Mouse (Mus musculus) neural tube, embryonic 13.5 days (tissue): ENCODE measurements around the gene Ifi209. TPM values are rescaled to one million over a fixed set of nuclear protein-coding genes. Genes with fewer than 3 reads are reported as not detected.
"Not testable (repeated sequence)": the region's sequence is repeated elsewhere in the genome, so short reads cannot be mapped to it uniquely, and the experiment has no call there.

Experiments used
- ATAC-seq: fragments of 200-750 bp; cut with Nextera tagmentation; 2 replicates; pipeline ENCODE4 v1.8.0; 2017; ENCODE audit warnings: low read depth, mild to moderate bottlenecking, moderate TSS enrichment, moderate library complexity
- H3K27ac ChIP-seq: fragments of 300-500 bp; sonication (generic); replicated peaks from 2 replicates; pipeline ENCODE4 v1.5.1; 2015; ENCODE audit warnings: moderate library complexity, mild to moderate bottlenecking, inconsistent platforms
- H3K27me3 ChIP-seq: fragments of 300-500 bp; sonication (generic); 2 replicates; pipeline ENCODE4 v1.6.1; 2015; ENCODE audit warnings: mild to moderate bottlenecking, inconsistent platforms
- H3K36me3 ChIP-seq: fragments of 300-500 bp; sonication (generic); 2 replicates; pipeline ENCODE4 v1.6.1; 2015; ENCODE audit warnings: mild to moderate bottlenecking, inconsistent platforms
- H3K4me1 ChIP-seq: fragments of 300-500 bp; sonication (generic); replicated peaks from 2 replicates; pipeline ENCODE4 v1.6.1; 2015; ENCODE audit warnings: inconsistent platforms
- H3K4me2 ChIP-seq: fragments of 300-500 bp; sonication (generic); 2 replicates; pipeline ENCODE4 v1.6.1; 2015; ENCODE audit warnings: inconsistent platforms, mild to moderate bottlenecking, moderate library complexity
- H3K4me3 ChIP-seq: fragments of 300-500 bp; sonication (generic); 2 replicates; pipeline ENCODE4 v1.5.1; 2015; ENCODE audit warnings: mild to moderate bottlenecking, inconsistent platforms
- H3K9ac ChIP-seq: fragments of 300-500 bp; sonication (generic); 2 replicates; pipeline ENCODE4 v1.6.1; 2015; ENCODE audit warnings: moderate library complexity, mild to moderate bottlenecking, inconsistent platforms
- H3K9me3 ChIP-seq: fragments of 300-500 bp; sonication (generic); 2 replicates; pipeline ENCODE4 v1.6.1; 2016; ENCODE audit warnings: inconsistent platforms
- WGBS: fragments of 180-500 bp; shearing (Covaris S2); methylation state at CpG from one replicate; pipeline ENCODE4 v1.1.7; 2015; 5-methylcytosine and 5-hydroxymethylcytosine counted together
- polyA plus RNA-seq: library from polyadenylated mRNA; unstranded; fragments of >200 nt; fragmentation: Nextera tagmentation; extraction: Ambion mirVana; gene quantifications from 2 replicates; pipeline ENCODE4 v1.2.1, GENCODE M21; 2015

Gene Ifi209
- polyA plus RNA-seq = 0.11 TPM in 1 of 2 replicates, not detected in the other

GRCm38 (mm10) chr1:173630622-173631021 lies at the start of gene Ifi209:
Gene Ifi209 (plus strand): TSS chr1:173630917.
- WGBS = 86% methylated on average over 2 of the region's 2 CpGs
- H3K4me3 ChIP-seq, H3K27me3 ChIP-seq, H3K4me2 ChIP-seq, H3K9me3 ChIP-seq, H3K4me1 ChIP-seq, H3K36me3 ChIP-seq, H3K9ac ChIP-seq, H3K27ac ChIP-seq, ATAC-seq: not testable (repeated sequence)

GRCm38 (mm10) chr1:173589698-173590097 lies 41.0 kb upstream of the Ifi209 start:
- not testable (repeated sequence) for H3K36me3 ChIP-seq, H3K9ac ChIP-seq
- 90% methylated on average over 2 of the region's 2 CpGs for WGBS

GRCm38 (mm10) chr1:173598838-173599494 lies 31.8 kb upstream of the Ifi209 start, which contains the start of gene Ifi213:
Gene Ifi213 (minus strand): TSS chr1:173599274.
- H3K36me3 ChIP-seq, H3K9ac ChIP-seq, H3K4me1 ChIP-seq, H3K4me3 ChIP-seq, H3K9me3 ChIP-seq, H3K27me3 ChIP-seq, H3K4me2 ChIP-seq, H3K27ac ChIP-seq, ATAC-seq: not testable (repeated sequence)
- WGBS = 75% methylated on average over 3 of the region's 3 CpGs

More at GRCm38 (mm10) chr1:173589698-173590097, 41.0 kb upstream of the Ifi209 start:
- H3K4me3 ChIP-seq, H3K27me3 ChIP-seq, ATAC-seq, H3K27ac ChIP-seq, H3K4me1 ChIP-seq, H3K9me3 ChIP-seq, H3K4me2 ChIP-seq: not testable (repeated sequence)

- not testable (repeated sequence) for H3K27ac ChIP-seq, H3K36me3 ChIP-seq, ATAC-seq, H3K4me2 ChIP-seq, H3K27me3 ChIP-seq, H3K9ac ChIP-seq, H3K4me3 ChIP-seq, H3K9me3 ChIP-seq, H3K4me1 ChIP-seq
- 79% methylated on average over 3 of the region's 3 CpGs for WGBS
Measured at GRCm38 (mm10) chr1:173610291-173610690, 20.4 kb upstream of the Ifi209 start.

GRCm38 (mm10) chr1:173622216-173622615 lies 8.5 kb upstream of the Ifi209 start:
- not testable (repeated sequence) for H3K9ac ChIP-seq, H3K36me3 ChIP-seq, H3K4me3 ChIP-seq, H3K4me1 ChIP-seq, ATAC-seq, H3K4me2 ChIP-seq, H3K27ac ChIP-seq, H3K27me3 ChIP-seq, H3K9me3 ChIP-seq
- 71% methylated on average over 2 of the region's 2 CpGs for WGBS

- H3K4me2 ChIP-seq = no peak overlapping the region
- ATAC-seq = no peak
- H3K9ac ChIP-seq = no peak overlapping the region
- H3K27ac ChIP-seq = no peak overlapping the region
- H3K36me3 ChIP-seq = no peaks in the 10 kb centered on the region
- H3K4me1 ChIP-seq = no peaks in the 10 kb centered on the region
- H3K27me3 ChIP-seq = no peaks in the 10 kb centered on the region
- H3K4me3 ChIP-seq = no peak overlapping the region
- 93% methylated on average over 2 of the region's 2 CpGs for WGBS
- no peaks in the 10 kb centered on the region for H3K9me3 ChIP-seq
Measured at GRCm38 (mm10) chr1:173624052-173624451, 6.7 kb upstream of the Ifi209 start.

- Histone ChIP-seq H3K4me3 (no peak overlapping the region), H3K27ac (no peak overlapping the region), H3K36me3 (no peaks in the 10 kb centered on the region), H3K9me3 (no peaks in the 10 kb centered on the region), H3K27me3 (no peaks in the 10 kb centered on the region), H3K4me2 (no peak overlapping the region), H3K9ac (no peak overlapping the region), H3K4me1 (no peaks in the 10 kb centered on the region)
- 78% methylated on average over 2 of the region's 2 CpGs for WGBS
- ATAC-seq = no peak
Measured at GRCm38 (mm10) chr1:173626686-173627085, 4.0 kb upstream of the Ifi209 start.

GRCm38 (mm10) chr1:173633969-173634645 lies 3.4 kb downstream of the Ifi209 start:
- no peak for ATAC-seq
- Histone ChIP-seq H3K27ac (no peak overlapping the region), H3K27me3 (no peaks in the 10 kb centered on the region), H3K4me2 (no peak overlapping the region), H3K9me3 (no peaks in the 10 kb centered on the region), H3K36me3 (no peaks in the 10 kb centered on the region), H3K4me1 (no peaks in the 10 kb centered on the region), H3K9ac (no peak overlapping the region), H3K4me3 (no peak overlapping the region)
- WGBS = 90% methylated on average over 5 of the region's 5 CpGs

GRCm38 (mm10) chr1:173645393-173645792 lies 14.7 kb downstream of the Ifi209 start:
- no peaks in the 10 kb centered on the region for H3K9me3 ChIP-seq
- no peaks in the 10 kb centered on the region for H3K27me3 ChIP-seq
- H3K4me2 ChIP-seq = no peak overlapping the region
- WGBS = 83% methylated on average over 2 of the region's 2 CpGs
- H3K9ac ChIP-seq = no peak overlapping the region
- no peaks in the 10 kb centered on the region for H3K4me1 ChIP-seq
- no peak for ATAC-seq
- H3K36me3 ChIP-seq = no peaks in the 10 kb centered on the region
- no peak overlapping the region for H3K27ac ChIP-seq
- H3K4me3 ChIP-seq = no peak overlapping the region

- H3K27me3 ChIP-seq = no peaks in the 10 kb centered on the region
- no peak overlapping the region for H3K4me3 ChIP-seq
- H3K27ac ChIP-seq = no peak overlapping the region
- H3K4me1 ChIP-seq = no peaks in the 10 kb centered on the region
- no peak overlapping the region for H3K9ac ChIP-seq
- ATAC-seq = no peak
- WGBS = 75% methylated on average over 4 of the region's 4 CpGs
- no peaks in the 10 kb centered on the region for H3K36me3 ChIP-seq
- H3K9me3 ChIP-seq = no peaks in the 10 kb centered on the region
- H3K4me2 ChIP-seq = no peak overlapping the region
Measured at GRCm38 (mm10) chr1:173657973-173658372, 27.3 kb downstream of the Ifi209 start.

GRCm38 (mm10) chr1:173673458-173674097 lies 42.9 kb downstream of the Ifi209 start, which contains the start of gene Ifi208:
Gene Ifi208 (plus strand): TSS chr1:173673675.
- H3K36me3 ChIP-seq, H3K9ac ChIP-seq, H3K4me1 ChIP-seq, H3K4me3 ChIP-seq, H3K27me3 ChIP-seq, ATAC-seq, H3K27ac ChIP-seq, H3K4me2 ChIP-seq, H3K9me3 ChIP-seq: not testable (repeated sequence)
- 52% methylated on average over 3 of the region's 3 CpGs for WGBS

- H3K4me2 ChIP-seq, H3K9ac ChIP-seq, H3K4me1 ChIP-seq, ATAC-seq, H3K4me3 ChIP-seq, H3K9me3 ChIP-seq, H3K27ac ChIP-seq, H3K27me3 ChIP-seq, H3K36me3 ChIP-seq: not testable (repeated sequence)
- 80% methylated on average over 1 of the region's 1 CpGs for WGBS
Measured at GRCm38 (mm10) chr1:173678605-173679004, 47.9 kb downstream of the Ifi209 start.
